Mouse (Mus musculus) CD4-positive, CD25-positive, alpha-beta regulatory T cell (primary cell): Measurements from ENCODE around the gene Fdx1. TPM values are rescaled to one million over a fixed set of nuclear protein-coding genes. Genes with fewer than 3 reads are reported as not detected.

Experiments used
- polyA plus RNA-seq: library from polyadenylated mRNA; unstranded; fragments of 100-300 nt; shearing (Covaris generic); gene quantifications from one replicate; pipeline ENCODE4 v1.2.1, GENCODE M21; 2017

Gene Fdx1
- 56.7 TPM for polyA plus RNA-seq

DNA sequence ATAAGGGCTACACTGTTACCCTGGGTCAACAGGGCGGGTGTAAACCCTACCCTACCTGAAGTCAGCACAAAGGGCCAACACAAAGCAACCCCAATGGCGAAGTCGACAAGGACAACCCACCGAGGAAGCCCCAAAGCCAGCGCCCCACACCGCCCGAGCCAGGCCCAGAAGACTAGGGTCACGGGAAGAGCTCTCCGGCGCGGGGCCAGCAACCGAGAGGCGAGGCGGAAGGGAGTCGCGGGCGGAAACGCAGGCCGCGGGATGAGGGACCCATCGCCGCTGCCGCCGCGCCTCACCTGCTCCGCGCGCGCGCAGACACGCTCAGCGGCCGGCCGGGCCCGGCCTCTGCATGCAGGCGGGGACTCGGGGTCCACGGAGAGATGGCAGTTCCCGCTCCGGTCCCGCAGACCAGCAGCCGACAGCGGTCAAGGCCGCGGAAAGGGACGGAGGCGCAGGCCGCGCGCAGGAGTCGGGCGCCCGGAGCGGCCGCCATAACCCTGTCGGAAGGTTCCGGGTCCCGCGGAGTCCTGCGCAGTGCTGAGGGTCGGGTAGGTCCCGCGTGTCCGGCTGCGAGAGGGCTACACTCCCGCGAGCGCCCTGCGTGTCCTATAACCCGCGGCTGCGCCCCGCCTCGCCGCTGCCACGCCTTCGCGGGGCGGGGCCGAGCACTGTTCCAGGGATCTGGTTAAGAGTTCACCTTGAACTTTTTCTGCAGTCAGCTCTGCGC, at the start of gene Fdx1:
Fdx1 (minus strand) TSS at position 582 of the 727 bp plus-strand sequence.

Other genes starting within 250 kb of the Fdx1 start
- 26.7 TPM for gene Arhgap20, start 198.2 kb downstream of the Fdx1 start, polyA plus RNA-seq
- gene Rdx, start 83.6 kb upstream of the Fdx1 start, polyA plus RNA-seq = 89.6 TPM
- gene Zc3h12c, start 205.0 kb upstream of the Fdx1 start, polyA plus RNA-seq = 2.1 TPM